In genomic region chr16:94816391-94816790, GRCm38 (mm10) we compare ENCODE assay signal across 9 mouse cellular contexts.
DNase-seq lines count a peak whose midpoint lies in the region; ATAC-seq and TF ChIP-seq lines count a peak whose summit lies in the region.
"Had no signal": no experiment of that assay in that cellular context is flagged by ENCODE, and none has a peak within 500 bp of the region (broad histone marks: within the 10 kb centered on the region; RNA-seq: fewer than 3 reads in every experiment).

No protein-coding gene starts in this region.

- no peak overlapping the region for H3K27ac ChIP-seq in testis, adult 2 months (ENCODE audit: control insufficient read depth, insufficient read depth, low read depth, low read length)
- no peak overlapping the region for H3K27ac ChIP-seq in embryonic facial prominence, embryonic 10.5 days (replicated peaks)
- H3K27ac ChIP-seq: heart, embryonic 15.5 days had no signal

- H3K4me1 ChIP-seq in testis, adult 2 months (ENCODE audit: control insufficient read depth, insufficient read depth, low read length): no peaks in the 10 kb centered on the region
- no peaks in the 10 kb centered on the region for H3K4me1 ChIP-seq in embryonic facial prominence, embryonic 10.5 days
- H3K4me1 ChIP-seq: heart, embryonic 15.5 days had no signal

- H3K9me3 ChIP-seq in embryonic facial prominence, embryonic 10.5 days: peaks cover 12% of the 10 kb centered on the region
- H3K9me3 ChIP-seq: heart, embryonic 15.5 days had no signal

- no peaks in the 10 kb centered on the region for H3K27me3 ChIP-seq in testis, adult 2 months (ENCODE audit: control insufficient read depth, insufficient read depth, low read length)
- no peaks in the 10 kb centered on the region for H3K27me3 ChIP-seq in embryonic facial prominence, embryonic 10.5 days (replicated peaks; ENCODE audit: low read depth, poor library complexity, severe bottlenecking)
- H3K27me3 ChIP-seq: heart, embryonic 15.5 days had no signal

- WGBS in embryonic facial prominence, embryonic 10.5 days: 23% methylated on average over 6 of the region's 6 CpGs

- DNase-seq in frontal cortex, postnatal 10 days (ENCODE audit: low spot score in 2 of 2): no peak
- no peak for DNase-seq in testis, postnatal 14 days (ENCODE audit: low spot score)
- peak; percentile 39 for DNase-seq in embryonic facial prominence, embryonic 10.5 days (ENCODE audit: low spot score)
- peak; percentile 22 for DNase-seq in kidney, postnatal 10 days
- peak; percentile 76 for DNase-seq in mesoderm, embryonic 11.5 days (ENCODE audit: low read depth, low spot score)

- H3K36me3 ChIP-seq in testis, adult 2 months (ENCODE audit: control insufficient read depth, insufficient read depth, low read length): no peaks in the 10 kb centered on the region
- no peaks in the 10 kb centered on the region for H3K36me3 ChIP-seq in embryonic facial prominence, embryonic 10.5 days (replicated peaks)
- H3K36me3 ChIP-seq: heart, embryonic 15.5 days had no signal

- peak; percentile 42 for ATAC-seq in frontal cortex, adult (ENCODE audit: low TSS enrichment)
- ATAC-seq in activated CD4-positive, CD25-positive, alpha-beta regulatory T cell, adult 4 months: no peak

- TF ChIP-seq CTCF in testis, adult 2 months (IDR thresholded peaks at IDR 0.05; ENCODE audit: control insufficient read depth, insufficient read depth, insufficient replicate concordance, low read depth, low read length): peak; percentile 50; the same call in 1 of the 2 replicates

- no peak for TF ChIP-seq POLR2A in testis, adult 2 months (IDR thresholded peaks at IDR 0.05; ENCODE audit: control insufficient read depth, low read depth, low read length)

- no peak overlapping the region for H3K4me3 ChIP-seq in testis, adult 2 months (ENCODE audit: control insufficient read depth, low read depth, low read length)
- no peak overlapping the region for H3K4me3 ChIP-seq in embryonic facial prominence, embryonic 10.5 days
- H3K4me3 ChIP-seq: heart, embryonic 15.5 days had no signal

Comparison
In these comparisons a context has a peak if more than half of its experiments do, and no peak if none do; other contexts are left out.
1. DNase-seq: peak in embryonic facial prominence, embryonic 10.5 days (single experiment), kidney, postnatal 10 days (single experiment) and mesoderm, embryonic 11.5 days (single experiment); none in frontal cortex, postnatal 10 days (0 of 2) and testis, postnatal 14 days (single experiment).